Mouse (Mus musculus) forebrain, embryonic 10.5 days (tissue): Measurements from ENCODE around the gene Gusb. TPM values are rescaled to one million over a fixed set of nuclear protein-coding genes. Genes with fewer than 3 reads are reported as not detected.
"Not testable (repeated sequence)": the region's sequence is repeated elsewhere in the genome, so short reads cannot be mapped to it uniquely, and the experiment has no call there.

Experiments used
- DNase-seq: peaks from one replicate; pipeline ENCODE4 v3.0.0-alpha.2; 2017; ENCODE audit warnings: low spot score; ENCODE audit errors: extremely low spot score
- H3K27ac ChIP-seq: fragments of 300-500 bp; sonication (generic); 2 replicates; pipeline ENCODE4 v1.5.1; 2016; ENCODE audit warnings: mild to moderate bottlenecking
- H3K27me3 ChIP-seq: fragments of 300-500 bp; sonication (generic); 2 replicates; pipeline ENCODE4 v1.6.1; 2016; ENCODE audit warnings: mild to moderate bottlenecking; ENCODE audit not compliant: poor library complexity, severe bottlenecking
- H3K36me3 ChIP-seq: fragments of 300-500 bp; sonication (generic); replicated peaks from 2 replicates; pipeline ENCODE4 v1.6.1; 2016; ENCODE audit warnings: mild to moderate bottlenecking, moderate library complexity
- H3K4me1 ChIP-seq: fragments of 300-500 bp; sonication (generic); 2 replicates; pipeline ENCODE4 v1.6.1; 2016
- H3K4me3 ChIP-seq: fragments of 300-500 bp; sonication (generic); 2 replicates; pipeline ENCODE4 v1.5.1; 2016; ENCODE audit warnings: mild to moderate bottlenecking, moderate library complexity
- H3K9me3 ChIP-seq: fragments of 300-500 bp; sonication (generic); 2 replicates; pipeline ENCODE4 v1.6.1; 2016; ENCODE audit warnings: mild to moderate bottlenecking, moderate library complexity
- WGBS: fragments of 180-500 bp; shearing (Covaris S2); methylation state at CpG from one replicate; pipeline ENCODE4 v1.1.7; 2016; 5-methylcytosine and 5-hydroxymethylcytosine counted together
- polyA plus RNA-seq: library from polyadenylated mRNA; unstranded; fragments of >200 nt; fragmentation: Nextera tagmentation; extraction: Ambion mirVana; gene quantifications from 2 replicates; pipeline ENCODE4 v1.2.1, GENCODE M21; 2016

Gene Gusb
- polyA plus RNA-seq, 1 experiment from 2014 or later: 32.2 TPM

DNA sequence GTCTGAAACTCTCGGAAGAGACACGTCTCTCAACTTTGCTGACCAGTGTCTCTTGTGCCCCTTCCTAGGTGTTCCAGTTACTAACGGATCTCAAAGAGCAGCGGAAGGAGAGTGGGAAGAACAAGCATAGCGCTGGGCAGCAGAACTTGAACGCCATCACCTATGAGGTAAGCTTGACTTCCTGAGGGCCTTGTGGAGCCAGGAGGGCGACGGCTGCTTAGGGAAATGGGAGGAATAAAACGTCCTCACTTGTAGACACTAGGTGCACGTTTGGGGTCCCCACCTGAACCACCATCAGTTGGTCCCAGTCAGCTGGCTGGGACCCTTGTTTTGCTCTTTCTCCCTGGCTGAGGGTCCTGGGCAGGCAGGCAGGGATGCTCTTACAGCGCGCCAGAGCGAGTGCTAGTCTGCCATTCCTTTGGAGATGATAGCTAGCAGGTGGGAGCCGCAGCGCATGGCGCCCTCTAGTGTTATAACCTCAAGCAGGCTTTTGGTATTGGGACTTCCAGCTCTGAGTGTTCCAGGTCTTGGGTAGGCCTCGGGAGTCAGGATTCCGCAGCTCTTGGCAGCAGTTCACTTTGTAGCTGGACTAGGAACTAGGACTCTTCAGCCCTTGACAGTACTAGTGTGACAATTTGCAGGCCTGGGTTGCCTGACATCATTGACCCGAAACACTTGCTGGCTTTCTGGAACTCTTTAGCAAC, 35.1 kb upstream of the Gusb start:
- no peaks in the 10 kb centered on the region for H3K9me3 ChIP-seq
- H3K27me3 ChIP-seq: no peaks in the 10 kb centered on the region
- no peak overlapping the region for H3K27ac ChIP-seq
- peaks cover 71% of the 10 kb centered on the region for H3K36me3 ChIP-seq
- 66% methylated on average over 19 of the region's 19 CpGs for whole genome bisulfite sequencing
- no peaks in the 10 kb centered on the region for H3K4me1 ChIP-seq
- peak; percentile 58 for DNase-seq
- H3K4me3 ChIP-seq: no peak overlapping the region

DNA sequence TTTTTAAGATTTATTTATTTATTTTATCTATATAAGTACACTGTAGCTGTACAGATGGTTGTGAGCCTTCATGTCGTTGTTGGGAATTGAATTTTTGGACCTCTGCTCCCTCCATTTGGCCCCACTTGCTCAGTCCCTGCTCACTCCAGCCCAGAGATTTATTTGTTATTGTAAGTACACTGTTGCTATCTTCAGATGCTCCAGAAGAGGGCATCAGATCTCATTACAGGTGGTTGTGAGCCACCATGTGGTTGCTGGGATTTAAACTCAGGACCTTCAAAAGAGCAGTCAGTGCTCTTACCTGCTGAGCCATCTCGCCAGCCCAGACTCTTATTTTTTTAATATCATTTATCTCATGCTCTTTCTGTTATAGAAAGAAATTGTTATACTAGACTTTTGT, 33.5 kb upstream of the Gusb start:
- H3K4me3 ChIP-seq, H3K4me1 ChIP-seq, H3K9me3 ChIP-seq, H3K27ac ChIP-seq, H3K27me3 ChIP-seq, DNase-seq: not testable (repeated sequence)
- 54% methylated on average over 2 of the region's 2 CpGs for WGBS
- H3K36me3 ChIP-seq: peaks cover 55% of the 10 kb centered on the region

DNA sequence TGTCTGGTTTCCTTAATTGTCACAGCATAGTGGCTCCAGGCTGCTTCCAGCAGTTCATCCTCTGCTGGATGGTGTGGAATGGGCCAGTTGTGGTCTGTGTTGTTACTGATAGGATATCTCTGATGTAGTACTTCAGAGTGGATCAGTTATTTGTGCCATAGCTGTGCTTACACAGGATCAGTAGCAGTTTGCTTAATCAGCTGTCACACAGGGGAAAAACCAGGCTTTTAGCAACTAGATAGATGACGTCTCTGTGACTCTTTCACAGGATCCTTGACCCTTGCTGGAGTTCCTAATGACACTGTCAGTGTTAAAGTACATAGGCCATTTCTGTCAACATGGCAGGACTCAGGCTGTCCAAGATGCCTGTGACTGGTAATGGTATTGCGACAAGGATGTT, 31.0 kb upstream of the Gusb start:
- Histone ChIP-seq H3K36me3 (peaks cover 34% of the 10 kb centered on the region), H3K27ac (no peak overlapping the region), H3K27me3 (no peaks in the 10 kb centered on the region), H3K4me1 (peaks cover 12% of the 10 kb centered on the region), H3K4me3 (no peak overlapping the region), H3K9me3 (no peaks in the 10 kb centered on the region)
- DNase-seq: no peak
- WGBS: 92% methylated on average over 2 of the region's 2 CpGs

GRCm38 (mm10) chr5:130031410-130032390, 28.9 kb upstream of the Gusb start:
- DNase-seq: no peak
- peaks cover 20% of the 10 kb centered on the region for H3K36me3 ChIP-seq
- H3K27me3 ChIP-seq: no peaks in the 10 kb centered on the region
- no peak overlapping the region for H3K4me3 ChIP-seq
- no peaks in the 10 kb centered on the region for H3K9me3 ChIP-seq
- no peak overlapping the region for H3K27ac ChIP-seq
- peaks cover 14% of the 10 kb centered on the region for H3K4me1 ChIP-seq
- WGBS: 92% methylated on average over 19 of the region's 19 CpGs

GRCm38 (mm10) chr5:130029142-130029897, 26.5 kb upstream of the Gusb start, which contains the start of the genes Asl and Crcp:
Gene Asl, minus strand, starts transcription at chr5:130029247.
Gene Crcp, plus strand, starts transcription at chr5:130029290.
- H3K4me1 ChIP-seq: peaks cover 17% of the 10 kb centered on the region
- no peaks in the 10 kb centered on the region for H3K36me3 ChIP-seq
- H3K9me3 ChIP-seq: no peaks in the 10 kb centered on the region
- peak within 1 kb of the TSS; percentile 96 for H3K27ac ChIP-seq
- H3K4me3 ChIP-seq: peak within 1 kb of the TSS; percentile 89
- peak; percentile 84 for DNase-seq
- no peaks in the 10 kb centered on the region for H3K27me3 ChIP-seq
- WGBS: 2% methylated on average over 51 of the region's 51 CpGs

DNA sequence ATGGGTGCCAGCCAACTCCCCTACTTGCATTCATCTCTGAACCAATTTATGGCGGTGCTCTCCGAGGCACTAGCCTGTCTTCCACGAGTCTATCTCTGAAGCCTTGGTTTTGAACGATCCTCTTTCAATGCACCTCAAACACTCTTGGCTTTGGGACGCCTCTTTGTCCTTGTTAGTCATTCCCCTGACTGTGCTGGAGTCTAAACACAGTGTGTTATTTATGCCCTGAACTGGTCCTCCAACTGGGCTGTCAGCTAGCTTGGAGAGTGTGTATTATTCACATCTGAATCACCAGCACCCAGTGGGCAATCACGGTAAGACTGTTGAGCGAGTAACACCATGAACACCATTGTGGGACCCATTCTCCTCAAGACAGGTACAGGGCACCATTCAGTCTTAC, 24.8 kb upstream of the Gusb start:
- WGBS: 88% methylated on average over 7 of the region's 7 CpGs
- H3K36me3 ChIP-seq: no peaks in the 10 kb centered on the region
- no peak overlapping the region for H3K4me3 ChIP-seq
- no peak overlapping the region for H3K27ac ChIP-seq
- H3K9me3 ChIP-seq: no peaks in the 10 kb centered on the region
- peaks cover 26% of the 10 kb centered on the region for H3K4me1 ChIP-seq
- H3K27me3 ChIP-seq: no peaks in the 10 kb centered on the region
- DNase-seq: no peak

- H3K27me3 ChIP-seq: no peaks in the 10 kb centered on the region
- no peak for DNase-seq
- no peaks in the 10 kb centered on the region for H3K36me3 ChIP-seq
- no peak overlapping the region for H3K27ac ChIP-seq
- H3K9me3 ChIP-seq: no peaks in the 10 kb centered on the region
- H3K4me1 ChIP-seq: peaks cover 31% of the 10 kb centered on the region
- H3K4me3 ChIP-seq: no peak overlapping the region
- 79% methylated on average over 5 of the region's 5 CpGs for WGBS
These were observed 24.3 kb upstream of the Gusb start for GRCm38 (mm10) chr5:130027134-130027533.

DNA sequence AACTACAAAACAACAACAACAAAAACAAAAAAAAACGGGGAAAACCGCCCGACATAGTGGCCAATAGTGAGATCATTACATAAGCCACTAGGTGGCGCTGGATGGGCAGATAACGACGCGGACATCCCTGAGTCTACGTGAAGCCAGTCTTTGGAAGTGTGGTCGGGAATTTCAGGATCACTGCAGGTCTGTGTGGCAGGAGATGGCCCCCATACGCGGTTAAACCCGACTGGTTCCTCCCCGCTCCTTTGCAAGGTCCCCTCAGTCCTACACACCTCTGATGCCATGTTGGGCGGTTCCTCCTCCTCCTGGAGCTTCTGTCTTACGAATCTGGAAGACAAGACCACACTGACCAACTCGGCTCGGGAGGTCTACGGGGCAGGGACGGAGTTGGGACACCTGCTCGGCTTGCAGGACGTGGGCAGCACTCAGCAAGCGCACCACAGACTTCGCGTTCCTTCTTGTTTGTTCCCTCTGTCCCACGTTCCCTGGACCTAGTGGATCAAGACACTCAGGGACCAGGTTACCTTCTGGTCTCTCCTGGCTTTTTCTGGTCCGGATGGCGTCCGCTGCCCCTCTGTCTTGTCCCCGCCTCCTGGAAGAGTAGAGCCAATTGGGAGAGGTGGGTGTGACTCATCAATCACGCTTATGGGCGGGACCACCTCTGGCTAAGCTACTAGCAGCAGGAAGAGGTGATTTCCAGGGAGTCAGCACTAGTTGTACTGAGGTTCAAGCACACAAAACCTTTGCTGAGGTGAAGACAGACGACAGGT, 21.1 kb upstream of the Gusb start:
- peak overlapping the region; percentile 83 for H3K27ac ChIP-seq
- under 1% methylated on average over 32 of the region's 32 CpGs for WGBS

DNA sequence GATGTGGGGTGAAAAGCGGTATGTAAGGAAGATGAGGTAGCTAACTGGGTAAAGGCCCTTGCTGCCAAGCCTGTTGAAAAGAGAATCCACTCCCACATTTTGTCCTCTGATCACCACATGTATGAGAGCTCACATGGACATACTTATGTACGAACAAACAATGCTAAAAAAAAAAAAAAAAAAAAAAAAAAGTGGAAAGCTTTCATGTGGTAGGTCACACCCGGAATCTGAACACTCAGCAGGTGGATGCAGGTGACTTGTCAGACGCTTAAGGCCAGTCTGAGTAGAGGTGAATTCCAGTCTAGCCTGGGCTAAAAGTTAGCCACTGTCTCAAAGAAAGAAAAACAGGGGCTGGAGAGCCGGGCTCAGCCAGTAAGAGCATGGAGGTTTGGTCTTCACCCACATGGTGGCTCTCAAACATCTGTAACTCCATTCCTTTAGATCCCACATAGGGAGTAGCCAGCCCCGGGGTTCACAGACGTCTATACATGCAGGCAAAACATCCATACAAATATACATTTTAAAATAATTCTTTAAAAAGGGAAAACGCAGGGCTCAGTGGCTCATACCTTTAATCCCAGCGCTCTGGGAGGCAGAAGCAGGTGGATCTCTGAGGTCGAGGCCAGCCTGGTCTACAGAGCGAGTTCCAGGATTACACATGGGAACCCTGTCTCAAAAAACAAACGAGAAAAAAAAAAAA, 20.4 kb upstream of the Gusb start:
- H3K27ac ChIP-seq: no peak overlapping the region
- H3K36me3 ChIP-seq: peaks cover 8% of the 10 kb centered on the region
- no peaks in the 10 kb centered on the region for H3K27me3 ChIP-seq
- no peak for DNase-seq
- WGBS: 46% methylated on average over 12 of the region's 12 CpGs
- H3K9me3 ChIP-seq: no peaks in the 10 kb centered on the region
- H3K4me3 ChIP-seq: peak overlapping the region; percentile 80
- H3K4me1 ChIP-seq: peaks cover 33% of the 10 kb centered on the region

More for the DNA sequence above, 21.1 kb upstream of the Gusb start:
- Histone ChIP-seq H3K36me3 (0 out of 2 replicates have a peak, but pooled peaks cover 2% of the 10 kb centered on the region), H3K4me3 (peak overlapping the region; percentile 80), H3K4me1 (peaks cover 35% of the 10 kb centered on the region), H3K27me3 (no peaks in the 10 kb centered on the region), H3K9me3 (no peaks in the 10 kb centered on the region)
- peak; percentile 86 for DNase-seq

- Histone ChIP-seq H3K36me3 (peaks cover 16% of the 10 kb centered on the region), H3K27ac (no peak overlapping the region), H3K4me3 (no peak overlapping the region), H3K27me3 (no peaks in the 10 kb centered on the region), H3K9me3 (no peaks in the 10 kb centered on the region), H3K4me1 (peaks cover 33% of the 10 kb centered on the region)
- 71% methylated on average over 7 of the region's 7 CpGs for WGBS
- DNase-seq: no peak
These were observed 19.5 kb upstream of the Gusb start for GRCm38 (mm10) chr5:130022366-130022765.

GRCm38 (mm10) chr5:130021361-130021966, 18.6 kb upstream of the Gusb start:
- Histone ChIP-seq H3K4me3 (no peak overlapping the region), H3K4me1 (peaks cover 33% of the 10 kb centered on the region), H3K27ac (no peak overlapping the region), H3K36me3 (peaks cover 18% of the 10 kb centered on the region), H3K27me3 (no peaks in the 10 kb centered on the region), H3K9me3 (no peaks in the 10 kb centered on the region)
- WGBS: 64% methylated on average over 5 of the region's 5 CpGs
- DNase-seq: no peak
